In the genomic region with DNA sequence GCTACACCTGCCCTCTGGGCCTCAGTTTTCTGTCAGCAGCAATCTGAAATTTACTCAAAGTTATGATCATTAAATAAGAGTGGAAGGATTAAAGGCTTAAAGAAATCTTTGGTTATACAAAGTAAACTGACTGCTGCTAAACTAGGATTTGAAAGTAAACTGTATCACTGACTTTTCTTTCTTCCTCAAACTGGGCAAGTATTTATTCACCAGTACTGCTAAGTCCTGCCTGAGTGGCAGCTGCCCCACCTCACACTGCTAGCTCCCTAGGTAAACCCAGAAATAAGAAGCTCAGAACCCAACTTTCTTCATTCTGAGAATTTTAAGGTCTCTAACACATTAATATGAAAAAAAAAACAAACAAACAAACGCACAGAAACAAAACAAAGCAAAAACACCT, we compare ENCODE assay signal across 23 mouse cellular contexts. TPM values are rescaled to one million over a fixed set of nuclear protein-coding genes. Genes with fewer than 3 reads are reported as not detected.
DNase-seq lines count a peak whose midpoint lies in the region; ATAC-seq and TF ChIP-seq lines count a peak whose summit lies in the region.
"Had no signal": no experiment of that assay in that cellular context is flagged by ENCODE, and none has a peak within 500 bp of the region (broad histone marks: within the 10 kb centered on the region; RNA-seq: fewer than 3 reads in every experiment).

No protein-coding gene starts in this region.

- no peak for ATAC-seq in lung, postnatal 0 days
- peak; percentile 60; the same call in 1 of the 2 replicates for ATAC-seq in stomach, embryonic 16.5 days (ENCODE audit: insufficient read depth, low FRiP score)
- ATAC-seq: forebrain, embryonic 14.5 days; forebrain, embryonic 16.5 days had no signal

- no peak overlapping the region for H3K9ac ChIP-seq in lung, postnatal 0 days (replicated peaks; ENCODE audit: low read depth)
- no peak overlapping the region for H3K9ac ChIP-seq in stomach, embryonic 16.5 days (ENCODE audit: low read length)
- H3K9ac ChIP-seq: embryonic facial prominence, embryonic 13.5 days; embryonic facial prominence, embryonic 15.5 days; forebrain, embryonic 12.5 days had no signal

- H3K4me2 ChIP-seq in lung, postnatal 0 days (replicated peaks; ENCODE audit: low read depth, low read length) = no peak overlapping the region
- H3K4me2 ChIP-seq in stomach, embryonic 16.5 days (ENCODE audit: low read depth, low read length) = peak overlapping the region; percentile 10; the same call in 1 of the 2 replicates
- H3K4me2 ChIP-seq: embryonic facial prominence, embryonic 13.5 days; embryonic facial prominence, embryonic 15.5 days; forebrain, embryonic 12.5 days had no signal

- H3K9me3 ChIP-seq in lung, postnatal 0 days (ENCODE audit: low read length) = no peaks in the 10 kb centered on the region
- H3K9me3 ChIP-seq in stomach, embryonic 16.5 days (replicated peaks; ENCODE audit: control insufficient read depth, low read length) = no peaks in the 10 kb centered on the region
- H3K9me3 ChIP-seq: embryonic facial prominence, embryonic 13.5 days; embryonic facial prominence, embryonic 15.5 days; forebrain, embryonic 10.5 days; forebrain, embryonic 12.5 days had no signal

- no peak for TF ChIP-seq CTCF in lung, postnatal 0 days (IDR thresholded peaks at IDR 0.05)

- WGBS in lung, postnatal 0 days = 61% methylated on average over 1 of the region's 1 CpGs
- WGBS in stomach, embryonic 16.5 days = 69% methylated on average over 1 of the region's 1 CpGs

- no peak overlapping the region for H3K4me3 ChIP-seq in lung, postnatal 0 days (ENCODE audit: low read depth, low read length)
- H3K4me3 ChIP-seq in stomach, embryonic 16.5 days (replicated peaks; ENCODE audit: low read length) = no peak overlapping the region
- H3K4me3 ChIP-seq: embryonic facial prominence, embryonic 13.5 days; embryonic facial prominence, embryonic 15.5 days; erythroblast, embryonic 14.5 days; forebrain, embryonic 10.5 days; forebrain, embryonic 12.5 days had no signal

- H3K27me3 ChIP-seq in lung, postnatal 0 days (replicated peaks; ENCODE audit: insufficient read depth, low read length) = no peaks in the 10 kb centered on the region
- H3K27me3 ChIP-seq in stomach, embryonic 16.5 days (ENCODE audit: control insufficient read depth, insufficient read depth, low read length) = no peaks in the 10 kb centered on the region
- H3K27me3 ChIP-seq: embryonic facial prominence, embryonic 13.5 days; embryonic facial prominence, embryonic 15.5 days; forebrain, embryonic 12.5 days had no signal

- no peaks in the 10 kb centered on the region; the same call in 1 of the 2 replicates for H3K4me1 ChIP-seq in lung, postnatal 0 days (ENCODE audit: insufficient read depth, low read depth, low read length)
- H3K4me1 ChIP-seq in stomach, embryonic 16.5 days (ENCODE audit: control insufficient read depth, insufficient read depth, low read length) = peaks cover 17% of the 10 kb centered on the region
- H3K4me1 ChIP-seq: forebrain, embryonic 10.5 days had no signal

- H3K36me3 ChIP-seq in lung, postnatal 0 days (ENCODE audit: insufficient read depth, low read length) = peaks cover 6% of the 10 kb centered on the region
- H3K36me3 ChIP-seq in stomach, embryonic 16.5 days (ENCODE audit: control insufficient read depth, insufficient read depth, low read length) = peaks cover 12% of the 10 kb centered on the region; the same call in 1 of the 2 replicates

- no peak for TF ChIP-seq EP300 in lung, postnatal 0 days (IDR thresholded peaks at IDR 0.05)

- peak overlapping the region; percentile 1; the same call in 1 of the 2 replicates for H3K27ac ChIP-seq in lung, postnatal 0 days (ENCODE audit: low read length)
- no peak overlapping the region for H3K27ac ChIP-seq in stomach, embryonic 16.5 days (ENCODE audit: low read length)
- H3K27ac ChIP-seq: embryonic facial prominence, embryonic 13.5 days; embryonic facial prominence, embryonic 15.5 days; forebrain, embryonic 10.5 days; forebrain, embryonic 12.5 days had no signal

- no peak for DNase-seq in lung, postnatal 0 days (ENCODE audit: low spot score)
- DNase-seq in lung, postnatal 4 days = no peak
- no peak for DNase-seq in retina, postnatal 1 day
- DNase-seq in ovary, adult 18-20 months (ENCODE audit: low spot score) = no peak
- DNase-seq: adrenal gland, adult 2 months; adrenal gland, postnatal 10 days; adrenal gland, postnatal 25 days; cerebellum, adult 11 months; cerebellum, adult 18-20 months; cerebellum, adult 8-10 months; cerebellum, adult 9-11 months; cerebellum, postnatal 14 days; cerebellum, postnatal 36 days; embryo, embryonic 11 days had no signal

RNA-seq across cellular contexts. Expression of a gene that starts 12.8 kb away (rescaled TPM):
- polyA plus RNA-seq in lung, postnatal 0 days (2015; fragmentation: Nextera tagmentation; extraction: Ambion mirVana) = 112 and 146 TPM in 2 replicates
- 281 and 295 TPM in 2 replicates for polyA plus RNA-seq in stomach, embryonic 16.5 days (2015; fragmentation: Nextera tagmentation; extraction: Ambion mirVana)

RNA-seq across cellular contexts. Expression of a gene that starts 36.0 kb away (rescaled TPM):
- polyA plus RNA-seq in lung, postnatal 0 days (2015; fragmentation: Nextera tagmentation; extraction: Ambion mirVana) = 1.00 and 1.3 TPM in 2 replicates
- 1.0 and 1.1 TPM in 2 replicates for polyA plus RNA-seq in stomach, embryonic 16.5 days (2015; fragmentation: Nextera tagmentation; extraction: Ambion mirVana)
- polyA plus RNA-seq: adrenal gland, adult 2 months; C2C12 had no signal

RNA-seq across cellular contexts. Expression of a gene that starts 44.6 kb away (rescaled TPM):
- polyA plus RNA-seq in lung, postnatal 0 days (2015; fragmentation: Nextera tagmentation; extraction: Ambion mirVana) = 104 and 106 TPM in 2 replicates
- 56.0 and 58.8 TPM in 2 replicates for polyA plus RNA-seq in stomach, embryonic 16.5 days (2015; fragmentation: Nextera tagmentation; extraction: Ambion mirVana)

RNA-seq across cellular contexts. Expression of a gene that starts 44.9 kb away (rescaled TPM):
- polyA plus RNA-seq in lung, postnatal 0 days (2015; fragmentation: Nextera tagmentation; extraction: Ambion mirVana) = 30.5 and 34.2 TPM in 2 replicates
- 32.7 and 45.7 TPM in 2 replicates for polyA plus RNA-seq in stomach, embryonic 16.5 days (2015; fragmentation: Nextera tagmentation; extraction: Ambion mirVana)
